Mouse (Mus musculus) limb, embryonic 11.5 days (tissue): ENCODE results near the gene Tbc1d22a. TPM values are rescaled to one million over a fixed set of nuclear protein-coding genes. Genes with fewer than 3 reads are reported as not detected.
A peak's percentile ranks its signal among the peaks of the same experiment; 100 is the strongest.

Experiments
- ATAC-seq: fragments of 200-750 bp; cut with Nextera tagmentation; 2 replicates; pipeline ENCODE4 v1.8.0; 2017; ENCODE audit warnings: low read depth; ENCODE audit not compliant: insufficient number of reproducible peaks, low FRiP score, low TSS enrichment
- DNase-seq: peaks from one replicate; pipeline ENCODE4 v3.0.0-alpha.2; 2015; ENCODE audit warnings: low spot score
- H3K27ac ChIP-seq: fragments of 300-500 bp; sonication (generic); replicated peaks from 2 replicates; pipeline ENCODE4 v1.5.1; 2014; ENCODE audit warnings: low read depth, mild to moderate bottlenecking, low read length
- H3K27me3 ChIP-seq: fragments of 300-500 bp; sonication (generic); 2 replicates; pipeline ENCODE4 v1.6.1; 2014; ENCODE audit warnings: mild to moderate bottlenecking, low read length, mixed read lengths; ENCODE audit not compliant: control insufficient read depth, insufficient read depth
- H3K36me3 ChIP-seq: fragments of 300-500 bp; sonication (generic); 2 replicates; pipeline ENCODE4 v1.6.1; 2014; ENCODE audit warnings: mild to moderate bottlenecking, low read length, moderate library complexity, mixed read lengths; ENCODE audit not compliant: control insufficient read depth, insufficient read depth
- H3K4me1 ChIP-seq: fragments of 300-500 bp; sonication (generic); 2 replicates; pipeline ENCODE4 v1.6.1; 2014; ENCODE audit warnings: low read length, mixed read lengths; ENCODE audit not compliant: control insufficient read depth, insufficient read depth
- H3K4me2 ChIP-seq: fragments of 300-500 bp; sonication (generic); 2 replicates; pipeline ENCODE4 v1.6.1; 2014; ENCODE audit warnings: low read depth, mild to moderate bottlenecking, moderate library complexity; ENCODE audit not compliant: severe bottlenecking
- H3K4me3 ChIP-seq: fragments of 300-500 bp; sonication (generic); 2 replicates; pipeline ENCODE4 v1.5.1; 2014; ENCODE audit warnings: low read depth, low read length
- H3K9ac ChIP-seq: fragments of 300-500 bp; sonication (generic); 2 replicates; pipeline ENCODE4 v1.6.1; 2014; ENCODE audit warnings: mild to moderate bottlenecking, low read length
- H3K9me3 ChIP-seq: fragments of 300-500 bp; sonication (generic); 2 replicates; pipeline ENCODE4 v1.6.1; 2016; ENCODE audit warnings: low read length; ENCODE audit not compliant: control insufficient read depth
- WGBS: fragments of 180-500 bp; shearing (Covaris S2); extraction: QIAGEN DNeasy Blood & Tissue Kit; methylation state at CpG from one replicate; pipeline ENCODE4 v1.1.7; 2014; 5-methylcytosine and 5-hydroxymethylcytosine counted together
- polyA plus RNA-seq: library from polyadenylated mRNA; unstranded; fragments of >200 nt; fragmentation: Nextera tagmentation; extraction: Ambion mirVana; gene quantifications from 2 replicates; pipeline ENCODE4 v1.2.1, GENCODE M21; 2014

Gene Tbc1d22a
- polyA plus RNA-seq, 1 experiment from 2014 or later, result 7.7 TPM

GRCm38 (mm10) chr15:86276538-86277264 lies 62.4 kb downstream of the Tbc1d22a start:
- DNase-seq (no peak), ATAC-seq (no peak)
- H3K27ac ChIP-seq, result peak overlapping the region; percentile 36; the same call in 1 of the 2 replicates
- no peak overlapping the region for H3K4me2 ChIP-seq
- H3K9ac ChIP-seq, result no peak overlapping the region
- H3K9me3 ChIP-seq, result no peaks in the 10 kb centered on the region
- H3K4me3 ChIP-seq, result no peak overlapping the region
- H3K4me1 ChIP-seq, result peaks cover 38% of the 10 kb centered on the region
- no peaks in the 10 kb centered on the region for H3K36me3 ChIP-seq
- H3K27me3 ChIP-seq, result no peaks in the 10 kb centered on the region
- WGBS, result 70% methylated on average over 11 of the region's 11 CpGs

DNA sequence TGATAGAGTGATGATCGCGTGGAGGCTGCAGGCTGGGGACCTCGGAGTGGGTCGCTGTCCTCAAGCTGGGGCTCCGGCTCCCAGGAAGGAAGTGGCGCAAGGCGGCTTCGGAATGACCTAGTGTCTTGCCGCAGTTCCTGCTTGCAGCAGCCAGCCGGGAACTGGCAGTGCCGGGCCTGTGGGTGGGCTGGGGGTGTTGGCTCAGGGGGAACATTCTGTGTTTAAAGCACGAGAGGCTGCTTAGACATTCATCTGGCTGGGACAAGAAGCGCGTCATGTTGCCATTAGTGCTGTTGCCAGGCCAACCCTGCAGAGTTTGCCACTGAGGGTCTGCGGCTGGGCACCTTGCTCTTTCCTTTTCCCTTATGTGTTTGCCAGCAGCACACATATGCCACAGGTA lies 63.2 kb downstream of the Tbc1d22a start:
- peaks cover 38% of the 10 kb centered on the region for H3K4me1 ChIP-seq
- ATAC-seq, result no peak
- H3K9ac ChIP-seq, result no peak overlapping the region
- H3K9me3 ChIP-seq, result no peaks in the 10 kb centered on the region
- no peaks in the 10 kb centered on the region for H3K36me3 ChIP-seq
- H3K4me3 ChIP-seq, result no peak overlapping the region
- no peaks in the 10 kb centered on the region for H3K27me3 ChIP-seq
- 66% methylated on average over 15 of the region's 15 CpGs for WGBS
- DNase-seq, result no peak
- 0 out of 2 replicates have a peak overlapping the region, but pooled peaks have one; percentile 12 for H3K4me2 ChIP-seq
- H3K27ac ChIP-seq, result no peak overlapping the region; the same call in 1 of the 2 replicates

DNA sequence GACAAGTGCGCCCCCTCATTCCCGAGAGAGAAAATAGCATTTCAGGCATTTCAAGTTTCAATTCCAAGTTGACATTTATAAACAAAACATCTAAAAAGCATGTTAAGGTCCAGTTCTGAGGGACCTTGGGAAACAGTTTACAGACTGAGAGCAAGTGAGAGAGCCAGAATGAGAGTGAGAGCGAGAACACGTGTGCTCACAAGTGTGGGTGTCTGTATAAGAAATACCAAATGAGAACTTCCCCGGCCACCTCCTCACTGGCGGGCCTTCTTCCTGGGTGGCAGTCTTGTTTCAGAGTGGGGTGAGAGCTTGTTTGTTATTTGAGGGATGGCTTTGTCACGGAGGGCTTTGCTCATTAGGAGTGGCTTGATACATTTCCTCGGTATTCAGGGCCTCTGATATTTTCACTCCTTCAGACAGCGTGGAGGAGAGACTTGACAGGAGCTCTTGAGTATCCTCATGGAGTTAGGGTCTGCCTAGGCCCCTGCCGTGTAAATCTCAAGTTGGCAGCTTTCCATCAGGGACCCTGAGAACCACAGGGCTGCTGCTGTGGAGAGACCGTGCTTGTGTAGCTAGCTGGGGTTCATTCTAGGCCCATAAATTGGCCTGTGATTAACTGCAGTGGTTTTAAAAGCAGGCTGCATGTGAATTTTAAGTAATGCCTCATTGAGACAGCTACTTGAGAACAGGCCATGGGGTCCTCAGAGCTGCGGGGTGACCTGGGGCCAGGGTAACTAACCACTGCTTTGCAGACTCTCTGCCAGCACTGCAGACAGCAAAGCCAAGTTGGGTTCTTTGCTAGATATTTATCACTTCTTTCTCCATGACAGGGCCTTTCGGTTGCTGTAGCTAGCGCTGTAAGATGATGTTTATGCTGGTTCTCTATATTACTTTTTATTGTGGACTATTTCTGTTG lies 65.1 kb downstream of the Tbc1d22a start:
- Histone ChIP-seq H3K9me3 (no peaks in the 10 kb centered on the region), H3K4me3 (no peak overlapping the region), H3K4me2 (peak overlapping the region; percentile 15; the same call in 1 of the 2 replicates), H3K27me3 (no peaks in the 10 kb centered on the region), H3K36me3 (no peaks in the 10 kb centered on the region), H3K9ac (no peak overlapping the region), H3K27ac (0 out of 2 replicates have a peak overlapping the region, but pooled peaks have one; percentile 47), H3K4me1 (peaks cover 38% of the 10 kb centered on the region)
- ATAC-seq, result no peak
- no peak for DNase-seq
- WGBS, result 63% methylated on average over 14 of the region's 14 CpGs

- H3K4me2 ChIP-seq, result no peak overlapping the region
- no peaks in the 10 kb centered on the region for H3K9me3 ChIP-seq
- ATAC-seq, result no peak
- no peak overlapping the region for H3K9ac ChIP-seq
- no peak for DNase-seq
- H3K4me1 ChIP-seq, result peaks cover 38% of the 10 kb centered on the region
- H3K36me3 ChIP-seq, result no peaks in the 10 kb centered on the region
- WGBS, result 54% methylated on average over 4 of the region's 4 CpGs
- H3K4me3 ChIP-seq, result no peak overlapping the region
- no peak overlapping the region for H3K27ac ChIP-seq
- H3K27me3 ChIP-seq, result no peaks in the 10 kb centered on the region
These were observed 65.9 kb downstream of the Tbc1d22a start for GRCm38 (mm10) chr15:86280137-86280536.

- DNase-seq (no peak), ATAC-seq (no peak)
- no peak overlapping the region for H3K4me3 ChIP-seq
- H3K9me3 ChIP-seq, result no peaks in the 10 kb centered on the region
- peaks cover 15% of the 10 kb centered on the region for H3K4me1 ChIP-seq
- no peak overlapping the region for H3K9ac ChIP-seq
- H3K27ac ChIP-seq, result no peak overlapping the region
- no peaks in the 10 kb centered on the region for H3K36me3 ChIP-seq
- WGBS, result 96% methylated on average over 1 of the region's 1 CpGs
- no peak overlapping the region for H3K4me2 ChIP-seq
- no peaks in the 10 kb centered on the region for H3K27me3 ChIP-seq
These were observed 69.0 kb downstream of the Tbc1d22a start for GRCm38 (mm10) chr15:86283238-86283637.

DNA sequence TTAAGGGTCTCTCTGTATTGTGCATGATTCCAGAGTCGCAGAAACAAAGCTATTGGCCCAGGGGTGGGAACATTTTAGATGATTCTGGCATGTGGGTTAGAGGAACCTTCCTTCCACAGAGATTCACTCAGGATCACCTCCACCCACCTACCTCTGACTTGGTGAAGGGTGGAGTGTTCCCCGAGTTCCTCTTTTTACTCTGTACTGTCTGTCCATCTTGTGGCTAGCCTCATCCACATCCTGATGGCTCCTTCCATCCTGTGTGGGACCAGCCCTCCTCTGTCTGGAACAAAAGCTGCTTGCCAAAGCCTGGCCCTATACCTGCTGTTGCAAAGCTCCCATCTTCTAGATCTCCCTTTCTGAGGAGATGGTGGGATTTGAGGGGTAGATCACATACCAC lies 71.0 kb downstream of the Tbc1d22a start:
- peaks cover 2% of the 10 kb centered on the region for H3K4me1 ChIP-seq
- no peak for ATAC-seq
- DNase-seq, result no peak
- H3K9ac ChIP-seq, result no peak overlapping the region
- H3K9me3 ChIP-seq, result no peaks in the 10 kb centered on the region
- H3K4me2 ChIP-seq, result no peak overlapping the region
- WGBS, result 83% methylated on average over 2 of the region's 2 CpGs
- H3K4me3 ChIP-seq, result no peak overlapping the region
- H3K36me3 ChIP-seq, result no peaks in the 10 kb centered on the region
- H3K27me3 ChIP-seq, result no peaks in the 10 kb centered on the region
- no peak overlapping the region for H3K27ac ChIP-seq

DNA sequence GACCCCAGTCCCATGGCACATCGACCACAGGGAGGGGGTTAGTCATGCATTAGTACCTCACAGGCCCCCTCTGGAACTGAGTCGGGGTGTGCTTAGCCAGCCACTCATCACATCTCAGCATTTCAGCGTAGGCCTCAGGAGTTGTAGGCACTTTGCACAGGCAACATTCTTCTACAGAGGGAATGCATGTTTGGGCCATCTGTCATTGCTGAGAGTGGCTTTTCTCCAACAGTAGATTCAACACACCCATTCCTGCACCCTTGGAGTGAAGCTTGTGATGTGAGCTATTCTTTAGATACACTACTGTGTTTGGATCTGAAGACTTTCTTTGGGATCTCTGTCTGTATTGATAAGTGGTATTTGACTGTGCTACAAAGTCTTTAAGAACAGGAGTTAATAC lies 75.8 kb downstream of the Tbc1d22a start:
- no peak overlapping the region for H3K4me3 ChIP-seq
- ATAC-seq (no peak), DNase-seq (no peak)
- no peaks in the 10 kb centered on the region for H3K27me3 ChIP-seq
- H3K4me1 ChIP-seq, result no peaks in the 10 kb centered on the region
- no peaks in the 10 kb centered on the region for H3K36me3 ChIP-seq
- 89% methylated on average over 3 of the region's 3 CpGs for WGBS
- no peaks in the 10 kb centered on the region for H3K9me3 ChIP-seq
- no peak overlapping the region for H3K27ac ChIP-seq
- H3K4me2 ChIP-seq, result no peak overlapping the region
- H3K9ac ChIP-seq, result no peak overlapping the region

- Histone ChIP-seq H3K9me3 (no peaks in the 10 kb centered on the region), H3K9ac (no peak overlapping the region), H3K27me3 (no peaks in the 10 kb centered on the region), H3K4me3 (no peak overlapping the region), H3K36me3 (no peaks in the 10 kb centered on the region), H3K4me2 (no peak overlapping the region), H3K27ac (no peak overlapping the region), H3K4me1 (no peaks in the 10 kb centered on the region)
- DNase-seq, result no peak
- no peak for ATAC-seq
- WGBS, result 91% methylated on average over 6 of the region's 6 CpGs
These were observed 78.0 kb downstream of the Tbc1d22a start for GRCm38 (mm10) chr15:86292288-86292687.
